Mouse (Mus musculus) right cerebral cortex, adult 2 months (tissue): ENCODE measurements around the gene Hist2h3b.
A peak's percentile ranks its signal among the peaks of the same experiment; 100 is the strongest.
"Not testable (repeated sequence)": the region's sequence is repeated elsewhere in the genome, so short reads cannot be mapped to it uniquely, and the experiment has no call there.

ENCODE experiments used
- DNase-seq, 2 experiments: peaks; one replicate each; pipeline ENCODE4 v3.0.0; 2021 to 2022; ENCODE audit warnings: low spot score in 2 of 2

The Hist2h3b gene

DNA sequence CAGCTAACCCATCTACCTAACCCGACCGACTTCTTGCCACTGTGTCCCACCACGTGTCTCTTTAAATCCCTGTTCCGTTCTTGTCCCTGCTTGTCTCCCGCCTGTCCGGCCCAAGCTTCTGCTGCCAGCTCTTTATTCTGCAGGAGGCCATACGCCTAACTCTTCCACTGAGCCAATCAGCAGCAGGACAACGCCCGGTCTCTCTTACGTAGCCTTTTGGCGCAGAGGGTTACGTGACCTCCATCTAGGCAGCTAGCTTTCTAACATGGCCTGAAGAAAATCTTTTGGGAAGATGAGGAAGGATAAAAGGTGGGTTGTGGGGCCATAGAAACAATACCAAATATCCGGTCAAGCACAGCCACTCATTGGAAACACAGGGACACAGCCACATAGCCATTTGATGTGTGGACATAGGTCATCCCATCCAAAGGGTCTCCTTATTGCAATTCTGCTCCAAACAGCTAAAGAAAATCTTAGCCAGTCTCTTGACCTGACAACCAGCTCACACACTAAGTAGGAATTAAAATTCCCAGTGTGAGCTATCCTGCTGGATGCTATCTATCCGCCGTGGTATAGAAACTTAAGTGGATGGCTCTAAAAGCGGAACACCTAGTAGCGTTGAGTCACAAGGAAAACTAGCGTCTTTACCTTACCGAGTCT is 6.1 kb upstream of the Hist2h3b start:
- peak; percentile 80 to 85 for DNase-seq

DNA sequence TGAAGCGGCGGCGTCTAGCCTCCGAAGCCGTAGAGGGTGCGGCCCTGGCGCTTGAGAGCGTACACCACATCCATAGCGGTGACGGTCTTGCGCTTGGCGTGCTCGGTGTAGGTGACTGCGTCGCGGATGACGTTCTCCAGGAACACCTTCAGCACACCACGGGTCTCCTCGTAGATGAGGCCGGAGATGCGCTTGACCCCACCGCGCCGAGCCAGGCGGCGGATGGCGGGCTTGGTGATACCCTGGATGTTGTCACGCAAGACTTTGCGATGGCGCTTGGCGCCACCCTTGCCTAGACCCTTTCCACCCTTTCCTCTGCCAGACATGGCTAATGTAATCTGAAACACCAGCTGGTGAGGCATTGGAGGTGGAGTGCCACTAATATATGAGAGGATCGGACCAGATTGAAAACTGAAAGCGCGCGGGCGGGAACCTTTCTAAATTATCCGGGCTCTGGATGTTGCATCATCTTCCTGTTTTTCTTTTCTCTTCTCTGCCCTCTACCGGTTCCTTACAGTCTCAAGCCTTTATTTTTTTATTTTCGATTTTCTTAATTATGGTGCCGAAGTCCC is 5.4 kb upstream of the Hist2h3b start, which contains the start of gene Hist2h4:
Hist2h4 (minus strand) TSS at position 333 of the 572 bp plus-strand sequence.
- peak; percentile 99 for DNase-seq

DNA sequence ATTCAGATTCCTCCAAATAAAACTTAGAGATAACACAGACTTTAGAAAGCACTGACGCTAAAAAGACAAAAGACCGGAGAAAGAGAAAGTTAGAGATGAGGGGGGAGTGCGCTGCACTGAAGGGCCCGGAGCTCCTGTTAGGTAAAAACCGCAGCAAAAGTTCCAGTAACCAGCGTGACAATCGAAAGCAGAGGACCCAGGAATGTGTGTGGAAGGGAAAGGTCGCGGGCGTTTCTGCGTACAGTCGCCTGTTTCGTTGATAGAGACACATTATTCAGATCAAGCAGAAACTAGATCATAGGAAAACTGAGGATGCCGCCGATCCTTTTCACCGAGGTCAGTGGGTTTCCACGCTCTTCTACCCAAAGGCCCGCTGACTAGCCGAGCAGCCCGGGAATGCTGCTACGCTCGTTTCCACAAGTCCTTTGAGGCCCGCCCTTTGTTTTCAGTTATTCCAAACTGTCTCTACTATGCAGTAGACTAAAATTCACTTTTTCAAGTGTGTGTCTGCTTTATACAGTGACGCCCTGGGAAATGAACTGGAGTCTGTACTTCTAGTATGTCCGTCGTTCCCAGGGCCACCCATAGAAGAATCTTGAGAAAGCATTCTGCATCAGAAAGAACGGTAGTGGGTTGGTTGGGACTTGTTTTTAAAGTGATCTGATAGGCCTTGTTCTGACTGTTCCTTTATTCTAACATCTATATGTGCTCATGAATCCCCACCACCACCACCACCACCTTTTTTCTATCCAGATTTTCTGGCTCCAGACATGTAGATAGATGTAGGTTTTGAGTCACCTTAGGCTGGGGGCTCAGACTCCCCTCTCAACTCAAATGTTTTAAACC is 4.7 kb upstream of the Hist2h3b start:
- peak; percentile 51 to 71 for DNase-seq

DNA sequence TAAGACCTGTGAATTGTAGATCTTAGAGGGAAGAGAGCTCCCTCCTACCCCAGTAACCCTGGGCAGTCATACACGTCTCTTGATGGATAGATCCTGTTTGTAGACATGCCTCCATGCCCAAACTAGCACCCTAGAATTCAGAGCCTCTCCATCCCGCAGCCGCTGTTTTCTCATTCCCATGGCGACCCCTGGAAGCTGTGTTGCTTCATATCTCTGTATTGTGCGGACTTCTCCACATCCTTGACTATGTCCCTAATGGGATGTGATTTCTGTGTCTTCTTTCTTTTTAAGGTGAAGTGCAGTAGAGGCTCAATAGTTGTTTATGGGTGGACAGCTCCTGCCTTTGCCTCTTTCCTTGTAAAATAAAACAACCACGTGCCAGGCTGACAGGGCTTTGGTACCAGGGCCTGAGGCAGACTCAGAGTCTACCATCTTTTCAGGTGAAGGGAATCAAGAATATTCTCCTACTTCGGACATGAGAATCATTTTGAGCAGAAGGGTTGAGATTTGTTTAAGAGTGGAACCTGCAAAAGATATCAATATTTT is 4.0 kb upstream of the Hist2h3b start:
- no peak for DNase-seq

DNA sequence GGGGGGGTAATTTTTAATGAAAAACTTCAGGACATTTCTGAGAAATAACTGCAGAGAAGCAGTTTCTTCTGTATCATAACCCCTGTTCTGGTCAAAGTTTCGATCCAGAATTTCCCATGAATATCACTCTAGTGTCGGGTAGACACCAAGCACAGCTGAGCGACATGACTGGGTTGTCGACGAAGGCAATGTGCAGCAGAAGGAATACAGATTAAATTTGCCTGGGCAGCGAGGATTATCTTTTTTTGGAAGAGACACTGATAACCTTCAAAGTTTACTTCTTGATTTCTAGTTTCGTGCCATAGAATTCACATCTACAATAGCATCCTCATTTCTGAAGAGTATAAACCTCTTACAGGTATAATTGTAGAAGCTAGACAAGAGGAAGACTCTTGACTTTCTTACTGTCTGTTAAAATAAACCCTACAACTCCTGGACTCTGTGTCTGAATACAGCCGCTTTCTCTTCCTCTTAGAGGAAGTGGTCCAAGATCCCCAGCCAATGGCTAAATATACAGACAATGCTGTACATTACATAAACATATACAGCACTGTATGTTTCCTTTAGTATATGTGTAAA is 2.2 kb upstream of the Hist2h3b start:
- no peak for DNase-seq

DNA sequence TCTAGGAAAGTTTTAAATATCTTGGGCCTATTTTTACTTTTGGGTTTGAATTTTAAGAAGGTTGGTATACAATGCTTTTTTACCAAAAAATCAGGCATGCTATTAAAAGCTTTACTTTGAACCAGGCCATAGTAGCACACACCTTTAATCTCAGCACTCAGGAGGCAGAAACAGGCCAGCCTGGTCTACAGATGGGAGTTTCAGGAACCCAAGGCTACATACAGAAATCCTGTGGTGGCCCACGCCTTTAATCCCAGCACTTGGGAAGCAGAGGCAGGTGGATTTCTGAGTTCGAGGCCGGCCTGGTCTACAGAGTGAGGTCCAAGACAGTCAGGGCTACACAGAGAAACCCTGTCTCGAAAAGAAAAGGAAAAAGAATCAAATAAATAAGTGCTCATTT is 913 bp upstream of the Hist2h3b start:
- DNase-seq = no peak

DNA sequence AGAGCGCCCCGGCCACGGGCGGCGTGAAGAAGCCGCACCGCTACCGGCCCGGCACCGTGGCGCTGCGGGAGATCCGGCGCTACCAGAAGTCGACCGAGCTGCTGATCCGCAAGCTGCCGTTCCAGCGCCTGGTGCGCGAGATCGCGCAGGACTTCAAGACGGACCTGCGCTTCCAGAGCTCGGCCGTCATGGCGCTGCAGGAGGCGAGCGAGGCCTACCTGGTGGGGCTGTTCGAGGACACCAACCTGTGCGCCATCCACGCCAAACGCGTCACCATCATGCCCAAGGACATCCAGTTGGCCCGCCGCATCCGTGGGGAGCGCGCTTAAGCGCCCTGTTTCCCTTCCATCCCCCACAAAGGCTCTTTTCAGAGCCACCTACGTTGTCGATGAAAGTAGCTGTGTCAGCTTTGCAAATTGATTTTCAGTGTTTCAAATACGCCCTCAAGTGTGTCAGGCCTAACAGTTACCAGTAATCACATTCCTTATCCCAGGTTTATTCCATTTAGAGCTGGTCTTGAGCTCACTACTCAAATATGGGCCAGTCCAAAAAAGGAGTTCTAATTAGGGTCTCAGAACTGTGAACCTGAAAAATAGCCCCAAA is 423 bp downstream of the Hist2h3b start:
- DNase-seq = peak in 1 of 2 experiments; percentile 43

DNA sequence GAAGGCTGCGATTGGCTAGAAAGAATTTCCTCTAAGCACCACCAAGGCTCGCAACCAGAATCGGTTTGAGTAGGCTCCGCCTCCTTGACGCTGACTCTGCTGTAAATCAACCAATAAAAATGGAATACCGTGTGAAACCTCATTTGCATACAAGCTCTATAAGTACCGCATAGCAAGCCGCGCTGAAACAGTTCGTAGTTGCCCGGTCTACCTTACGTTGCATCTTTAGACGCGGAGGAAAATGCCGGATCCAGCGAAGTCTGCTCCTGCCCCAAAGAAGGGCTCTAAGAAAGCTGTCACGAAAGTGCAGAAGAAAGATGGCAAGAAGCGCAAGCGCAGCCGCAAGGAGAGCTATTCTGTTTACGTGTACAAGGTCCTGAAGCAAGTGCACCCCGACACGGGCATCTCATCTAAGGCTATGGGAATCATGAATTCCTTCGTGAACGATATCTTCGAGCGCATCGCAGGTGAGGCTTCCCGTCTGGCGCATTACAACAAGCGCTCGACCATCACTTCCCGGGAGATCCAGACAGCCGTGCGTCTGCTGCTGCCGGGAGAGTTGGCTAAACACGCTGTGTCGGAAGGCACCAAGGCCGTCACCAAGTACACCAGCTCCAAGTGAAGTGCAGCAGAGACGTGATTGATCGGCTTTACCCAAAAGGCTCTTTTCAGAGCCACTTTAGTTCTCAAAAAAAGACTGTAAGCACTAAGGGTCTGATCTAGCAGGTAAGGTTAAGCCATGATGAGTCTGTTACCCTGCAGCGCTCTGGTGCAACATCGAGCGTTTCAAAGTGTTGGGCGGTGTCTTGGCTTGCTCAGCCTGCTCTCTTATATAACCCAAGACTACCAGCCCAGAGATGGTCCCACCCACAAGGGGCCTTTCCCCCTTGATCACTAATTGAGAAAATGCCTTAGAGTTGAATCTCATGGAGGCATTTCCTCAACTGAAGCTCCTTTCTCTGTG is 1.3 kb downstream of the Hist2h3b start, which contains the start of gene Hist2h2bb:
Hist2h2bb (plus strand) TSS at position 242 of the 964 bp plus-strand sequence.
- DNase-seq = peak; percentile 94 to 96

DNA sequence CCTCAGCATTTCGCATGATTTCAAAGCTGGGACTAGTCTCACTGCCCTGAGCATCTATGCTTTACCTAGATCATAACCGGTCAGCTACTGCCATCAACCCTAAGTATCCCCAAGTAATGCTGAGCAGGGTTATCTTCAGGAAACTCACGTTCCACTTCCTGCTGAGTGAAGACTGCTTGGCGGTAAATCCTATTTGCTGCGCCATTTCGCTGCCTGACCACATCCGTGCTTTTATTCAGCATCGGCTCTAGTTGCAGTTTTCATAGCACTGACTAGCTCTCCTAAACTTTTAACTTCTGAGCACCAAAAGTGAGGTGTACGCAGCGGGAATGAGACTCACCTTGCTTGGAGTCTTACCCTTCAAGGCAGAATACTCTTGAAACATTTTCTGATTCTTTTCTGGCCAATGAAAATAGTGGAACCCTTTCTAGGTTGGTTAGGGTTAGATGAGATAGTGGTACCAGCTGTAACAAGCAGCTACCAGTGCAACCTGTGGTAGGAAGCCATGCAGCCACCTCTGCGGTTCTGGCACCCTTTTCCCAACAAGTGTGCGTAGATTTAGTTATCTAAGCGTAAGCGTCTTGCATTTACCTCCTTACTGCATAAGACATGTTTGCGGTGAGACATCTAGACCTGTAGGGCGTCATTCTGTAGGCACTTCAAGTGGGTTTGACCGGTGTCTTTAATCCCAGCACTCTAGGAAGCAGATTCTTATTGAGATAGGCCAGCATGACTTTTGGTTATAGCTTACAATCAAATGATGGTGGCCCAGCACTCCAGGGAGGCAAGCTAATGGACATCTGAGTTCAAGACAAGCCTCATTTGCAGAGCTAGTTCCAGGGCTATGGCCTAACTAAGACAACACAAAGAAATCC is 5.4 kb downstream of the Hist2h3b start:
- DNase-seq = no peak

DNA sequence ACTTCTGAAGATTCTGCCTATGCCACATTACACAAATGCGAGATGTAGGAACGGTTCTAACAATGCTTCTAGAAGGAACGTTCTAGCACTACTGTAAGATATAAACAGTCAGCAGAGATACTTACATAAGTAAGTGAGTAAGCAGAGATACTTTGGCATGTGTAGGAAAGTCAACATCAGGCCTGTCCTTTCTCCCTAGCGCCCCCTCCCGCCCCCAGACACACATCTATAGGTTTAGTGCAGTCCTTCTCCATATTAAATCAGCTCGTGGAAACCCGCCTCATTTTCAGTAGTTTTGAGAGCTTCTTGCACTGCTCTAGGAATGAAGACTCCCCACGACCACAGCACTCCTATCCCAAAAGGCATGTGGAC is 9.0 kb downstream of the Hist2h3b start:
- DNase-seq = peak; percentile 51 to 62

DNA sequence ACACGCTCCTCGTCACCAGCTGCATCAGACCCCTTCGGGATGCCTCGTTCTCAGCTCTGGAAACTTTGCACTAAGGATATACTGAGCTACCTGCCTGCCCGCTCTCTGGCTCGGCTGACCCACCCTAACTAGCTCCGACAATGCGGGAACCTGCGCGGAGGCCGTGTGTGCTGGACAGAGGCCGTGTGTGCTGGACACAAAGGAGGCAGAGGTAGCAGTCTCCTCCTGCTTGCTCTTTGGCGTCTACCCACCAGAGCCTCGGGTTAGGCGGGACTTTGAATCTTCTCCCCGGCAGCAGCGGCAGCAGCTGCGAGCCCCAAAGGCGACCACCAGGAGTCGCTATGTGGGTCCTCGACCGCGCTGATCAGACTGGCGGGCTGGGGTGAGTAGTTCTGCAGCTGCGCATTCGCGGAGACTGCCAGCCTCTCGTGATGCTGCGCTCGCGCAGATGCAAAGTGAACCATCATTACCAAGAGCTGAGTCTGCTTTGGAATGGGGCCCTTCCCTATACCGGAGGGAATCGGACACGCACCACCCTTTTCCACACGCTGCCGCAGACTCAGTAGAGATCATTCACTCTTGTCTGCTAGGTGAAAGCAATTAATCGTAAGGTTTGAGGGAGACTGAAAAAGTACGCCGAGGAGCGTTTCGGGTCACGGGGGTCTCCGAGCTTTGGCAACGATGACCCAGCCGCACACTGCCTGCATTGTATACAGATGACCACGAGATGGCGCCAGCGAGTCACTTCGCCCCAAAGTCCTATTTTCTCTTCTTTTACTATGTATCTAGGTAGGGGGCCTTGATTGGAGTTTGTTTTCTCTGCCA is 9.6 kb downstream of the Hist2h3b start:
- DNase-seq = peak; percentile 92 to 93

DNA sequence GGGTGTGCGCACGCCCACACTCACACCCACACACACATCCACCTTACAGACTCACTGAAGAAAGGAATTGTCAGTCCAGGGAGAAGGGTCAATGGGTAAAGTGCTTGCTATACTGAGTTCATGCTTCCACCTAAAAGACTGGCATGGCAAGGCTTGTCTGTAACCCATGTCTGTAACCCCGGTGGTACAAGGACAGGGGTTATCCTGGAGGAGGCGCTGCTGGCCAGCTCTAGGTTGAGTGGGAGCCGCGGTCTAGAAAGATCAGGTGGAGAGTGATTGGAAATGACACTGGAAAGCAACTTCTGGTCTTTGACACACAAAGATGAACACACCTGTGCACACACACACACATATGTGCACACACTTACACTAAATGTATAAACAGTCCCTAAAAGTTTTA is 12.2 kb downstream of the Hist2h3b start:
- DNase-seq = no peak

DNA sequence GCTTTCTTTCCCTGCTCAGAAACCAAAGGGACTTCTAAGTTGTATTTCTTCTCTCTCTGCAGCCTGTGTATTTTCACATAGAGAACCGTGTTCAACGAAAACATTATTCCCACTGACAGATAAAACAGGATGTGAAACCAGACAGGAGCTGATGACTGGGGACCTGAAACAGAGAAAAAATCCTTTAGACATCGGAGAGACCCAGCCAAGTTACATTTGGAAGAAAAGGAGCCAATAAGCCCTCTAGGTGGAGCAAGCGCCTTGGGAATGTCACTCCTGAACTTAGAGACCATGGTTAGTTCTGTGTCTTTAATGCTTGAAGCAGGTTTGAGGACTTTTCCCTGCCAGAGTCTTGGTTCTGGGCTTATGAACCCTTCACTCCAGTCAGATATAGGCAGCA is 16.0 kb downstream of the Hist2h3b start:
- DNase-seq = peak; percentile 45 to 49

DNA sequence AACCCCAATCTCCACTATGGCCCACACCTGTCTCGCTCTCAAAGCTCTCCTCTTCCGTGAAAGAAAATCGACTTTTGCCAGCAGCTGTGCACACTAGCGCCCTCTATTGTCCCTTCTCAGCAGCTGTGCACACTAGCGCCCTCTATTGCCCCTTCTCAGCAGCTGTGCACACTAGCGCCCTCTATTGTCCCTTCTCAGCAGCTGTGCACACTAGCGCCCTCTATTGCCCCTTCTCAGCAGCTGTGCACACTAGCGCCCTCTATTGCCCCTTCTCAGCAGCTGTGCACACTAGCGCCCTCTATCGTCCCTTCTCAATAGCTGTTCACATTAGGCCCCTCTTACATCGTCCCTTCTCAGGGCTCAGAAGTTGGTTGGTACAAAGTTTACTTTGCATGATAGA is 18.9 kb downstream of the Hist2h3b start:
- not testable (repeated sequence) for DNase-seq

DNA sequence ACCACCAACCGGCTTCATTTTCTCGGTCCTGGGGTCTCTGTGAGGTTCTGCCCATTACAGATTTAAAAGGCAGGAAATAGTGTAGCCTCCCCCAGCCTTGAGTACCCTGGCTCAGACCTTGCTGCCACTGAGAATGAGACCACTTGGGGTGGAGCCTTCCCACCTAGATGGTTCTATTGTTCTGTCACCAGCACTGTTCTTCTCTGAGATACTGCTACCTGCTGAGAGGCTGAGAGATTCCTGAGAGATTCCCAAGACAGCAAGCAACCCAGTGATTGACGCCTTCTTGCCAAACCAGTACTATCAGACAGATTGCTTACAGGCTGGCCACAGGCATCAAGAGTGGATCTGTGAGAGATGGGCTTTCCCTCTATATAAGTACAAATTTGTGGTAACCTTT is 20.7 kb downstream of the Hist2h3b start:
- DNase-seq = no peak

DNA sequence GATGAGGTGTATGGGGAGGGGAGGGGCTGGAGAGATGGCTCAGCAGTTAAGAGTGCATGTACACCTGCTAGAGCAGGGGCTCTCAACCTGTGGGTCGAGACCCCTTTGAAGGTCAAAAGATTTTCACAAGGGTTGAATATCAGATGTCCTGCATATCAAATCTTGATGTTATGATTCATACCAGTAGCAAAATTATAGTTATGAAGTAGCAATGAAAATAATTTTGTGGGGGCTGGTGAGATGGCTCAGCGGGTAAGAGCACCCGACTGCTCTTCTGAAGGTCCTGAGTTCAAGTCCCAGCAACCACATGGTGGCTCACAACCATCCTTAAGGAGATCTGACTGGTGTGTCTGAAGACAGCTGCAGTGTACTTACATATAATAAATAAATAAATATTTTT is 22.3 kb downstream of the Hist2h3b start:
- DNase-seq = not testable (repeated sequence)

DNA sequence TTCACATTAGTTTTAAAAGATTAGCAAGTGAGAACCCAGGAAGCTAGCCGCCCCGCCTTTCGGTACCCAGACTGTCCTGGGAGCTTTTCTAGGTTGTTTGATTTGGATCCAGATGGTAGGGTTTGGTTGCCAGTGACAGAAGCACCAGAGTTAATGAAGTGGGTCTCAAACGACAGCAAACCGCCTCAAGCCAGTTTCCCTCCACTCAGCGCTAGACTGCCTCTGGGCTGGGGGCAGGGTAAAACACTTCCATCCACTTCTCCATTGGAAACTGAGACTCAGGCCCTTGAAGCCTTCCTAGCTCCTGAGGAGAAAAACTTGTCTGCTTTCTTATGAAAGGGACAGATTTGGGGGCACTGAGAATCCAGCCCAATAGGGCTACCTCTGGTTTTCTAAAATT is 24.2 kb downstream of the Hist2h3b start:
- DNase-seq = no peak

DNA sequence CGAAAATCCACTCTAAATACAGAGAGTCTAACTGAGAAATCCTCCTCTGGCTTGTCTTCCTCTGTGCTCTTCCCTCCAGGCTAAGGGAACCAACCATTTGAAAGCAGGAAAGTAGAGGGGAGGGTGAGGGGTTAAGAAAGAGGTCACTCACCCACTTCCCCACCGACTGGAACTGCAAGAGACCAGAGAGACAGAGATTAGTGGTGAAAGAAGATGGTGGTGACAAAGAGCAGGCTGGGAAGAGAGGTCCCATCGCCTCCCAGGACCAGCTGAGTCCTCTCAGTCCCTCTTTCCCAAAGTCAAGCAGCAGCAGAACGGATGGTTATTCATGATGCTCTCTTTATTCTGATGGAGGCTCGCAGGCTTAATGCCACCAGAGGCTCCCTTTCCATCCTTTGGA is 24.9 kb downstream of the Hist2h3b start:
- DNase-seq = no peak

DNA sequence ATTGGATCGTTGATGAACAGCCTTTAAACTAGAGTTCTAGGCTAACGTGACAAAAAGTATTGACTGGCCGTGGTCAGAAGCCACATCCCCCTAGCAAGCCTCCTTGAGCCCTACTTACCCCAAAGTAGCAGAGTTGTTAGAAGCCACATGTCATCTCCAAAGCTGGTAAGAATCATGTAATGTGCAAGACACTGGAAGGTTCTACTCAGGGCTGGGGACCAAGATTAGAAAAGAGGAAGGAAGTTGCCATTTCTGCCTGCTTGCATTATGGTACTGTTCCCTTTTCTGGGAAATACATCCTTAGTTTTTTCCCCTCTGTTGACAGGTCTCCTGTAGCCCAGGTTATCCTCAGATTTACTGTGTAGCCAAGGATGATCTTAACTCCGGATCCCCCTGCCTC is 25.3 kb downstream of the Hist2h3b start, which contains the start of gene Fcgr1:
Fcgr1 (minus strand) TSS at position 183 of the 400 bp plus-strand sequence.
- DNase-seq = no peak
